Mouse (Mus musculus): Measurements from ENCODE around the gene Fam208b.
A peak's percentile ranks its signal among the peaks of the same experiment; 100 is the strongest.

The Fam208b gene

GRCm38 (mm10) chr13:3610795-3611438, at the start of gene Fam208b:
Gene Fam208b, minus strand, starts transcription at chr13:3611108.
- DNase-seq = peak; percentile 98

GRCm38 (mm10) chr13:3659163-3660160, 48.6 kb upstream of the Fam208b start:
- DNase-seq = no peak

- no peak for DNase-seq
Observed at GRCm38 (mm10) chr13:3654432-3654831, 43.5 kb upstream of the Fam208b start.

- DNase-seq = no peak
Observed at GRCm38 (mm10) chr13:3650569-3650968, 39.7 kb upstream of the Fam208b start.

- DNase-seq = no peak
Observed at GRCm38 (mm10) chr13:3646566-3646965, 35.7 kb upstream of the Fam208b start.

- no peak for DNase-seq
Observed at GRCm38 (mm10) chr13:3645919-3646318, 35.0 kb upstream of the Fam208b start.

- peak; percentile 25 for DNase-seq
Observed at GRCm38 (mm10) chr13:3644871-3645270, 34.0 kb upstream of the Fam208b start.

GRCm38 (mm10) chr13:3642538-3642937, 31.6 kb upstream of the Fam208b start:
- no peak for DNase-seq

- peak; percentile 49 for DNase-seq
Observed at GRCm38 (mm10) chr13:3642049-3642448, 31.1 kb upstream of the Fam208b start.

GRCm38 (mm10) chr13:3636797-3637196, 25.9 kb upstream of the Fam208b start:
- peak; percentile 52 for DNase-seq

- DNase-seq = no peak
Observed at GRCm38 (mm10) chr13:3635076-3635475, 24.2 kb upstream of the Fam208b start.

- peak; percentile 83 for DNase-seq
Observed at GRCm38 (mm10) chr13:3633895-3634811, 23.2 kb upstream of the Fam208b start, which contains the start of gene Asb13. Gene Asb13, plus strand, starts transcription at chr13:3634032.

GRCm38 (mm10) chr13:3633131-3633530, 22.2 kb upstream of the Fam208b start:
- no peak for DNase-seq

- no peak for DNase-seq
Observed at GRCm38 (mm10) chr13:3632551-3632950, 21.6 kb upstream of the Fam208b start.

- no peak for DNase-seq
Observed at GRCm38 (mm10) chr13:3628102-3628501, 17.2 kb upstream of the Fam208b start.

GRCm38 (mm10) chr13:3627139-3627538, 16.2 kb upstream of the Fam208b start:
- no peak for DNase-seq

GRCm38 (mm10) chr13:3610118-3610794, 652 bp downstream of the Fam208b start:
- DNase-seq = no peak

- no peak for DNase-seq
Observed at GRCm38 (mm10) chr13:3609780-3610117, 1.2 kb downstream of the Fam208b start.

- DNase-seq = no peak
Observed at GRCm38 (mm10) chr13:3596232-3596631, 14.7 kb downstream of the Fam208b start.

- DNase-seq = no peak
Observed at GRCm38 (mm10) chr13:3594311-3594710, 16.6 kb downstream of the Fam208b start.

GRCm38 (mm10) chr13:3590789-3591188, 20.1 kb downstream of the Fam208b start:
- no peak for DNase-seq

GRCm38 (mm10) chr13:3563953-3564352, 47.0 kb downstream of the Fam208b start:
- DNase-seq = no peak

Measured in lung, postnatal 14 days (tissue).